Mouse (Mus musculus) MN1 (cell line): ENCODE measurements around the gene Cnih3.

Experiments
- DNase-seq: peaks from one replicate; pipeline ENCODE4 v3.0.0-alpha.2; 2016; ENCODE audit warnings: low spot score

Gene Cnih3

GRCm38 (mm10) chr1:181353200-181354097, 1.0 kb downstream of the Cnih3 start:
- no peak for DNase-seq

GRCm38 (mm10) chr1:181355683-181356082, 3.3 kb downstream of the Cnih3 start:
- no peak for DNase-seq

- DNase-seq = no peak
Observed at GRCm38 (mm10) chr1:181357870-181358269, 5.4 kb downstream of the Cnih3 start.

GRCm38 (mm10) chr1:181358526-181358925, 6.1 kb downstream of the Cnih3 start:
- DNase-seq = no peak

GRCm38 (mm10) chr1:181360732-181361131, 8.3 kb downstream of the Cnih3 start:
- DNase-seq = no peak

GRCm38 (mm10) chr1:181364025-181364424, 11.6 kb downstream of the Cnih3 start:
- DNase-seq = no peak

GRCm38 (mm10) chr1:181365376-181365775, 12.9 kb downstream of the Cnih3 start:
- no peak for DNase-seq

- DNase-seq = no peak
Observed at GRCm38 (mm10) chr1:181368789-181369570, 16.6 kb downstream of the Cnih3 start.

- DNase-seq = no peak
Observed at GRCm38 (mm10) chr1:181370370-181370769, 17.9 kb downstream of the Cnih3 start.

- no peak for DNase-seq
Observed at GRCm38 (mm10) chr1:181371226-181371625, 18.8 kb downstream of the Cnih3 start.

- no peak for DNase-seq
Observed at GRCm38 (mm10) chr1:181372306-181372705, 19.9 kb downstream of the Cnih3 start.

- DNase-seq = no peak
Observed at GRCm38 (mm10) chr1:181374627-181375374, 22.4 kb downstream of the Cnih3 start.

- no peak for DNase-seq
Observed at GRCm38 (mm10) chr1:181376431-181376830, 24.0 kb downstream of the Cnih3 start.

- DNase-seq = no peak
Observed at GRCm38 (mm10) chr1:181379664-181380063, 27.2 kb downstream of the Cnih3 start.

GRCm38 (mm10) chr1:181381410-181382010, 29.1 kb downstream of the Cnih3 start:
- DNase-seq = no peak

GRCm38 (mm10) chr1:181389264-181389663, 36.8 kb downstream of the Cnih3 start:
- DNase-seq = no peak

- no peak for DNase-seq
Observed at GRCm38 (mm10) chr1:181392489-181392888, 40.1 kb downstream of the Cnih3 start.

- peak; percentile 40 for DNase-seq
Observed at GRCm38 (mm10) chr1:181393250-181394149, 41.1 kb downstream of the Cnih3 start.

- no peak for DNase-seq
Observed at GRCm38 (mm10) chr1:181395234-181395828, 42.9 kb downstream of the Cnih3 start.

GRCm38 (mm10) chr1:181399179-181399578, 46.8 kb downstream of the Cnih3 start:
- no peak for DNase-seq
